Mouse (Mus musculus): ENCODE measurements at regions not wholly inside any gene's neighbourhood (a gene's known extent, or its start where the extent isn't known, plus 50 kb on each side); places are given as distances from the start of the nearest gene placed in this dataset.

DNA sequence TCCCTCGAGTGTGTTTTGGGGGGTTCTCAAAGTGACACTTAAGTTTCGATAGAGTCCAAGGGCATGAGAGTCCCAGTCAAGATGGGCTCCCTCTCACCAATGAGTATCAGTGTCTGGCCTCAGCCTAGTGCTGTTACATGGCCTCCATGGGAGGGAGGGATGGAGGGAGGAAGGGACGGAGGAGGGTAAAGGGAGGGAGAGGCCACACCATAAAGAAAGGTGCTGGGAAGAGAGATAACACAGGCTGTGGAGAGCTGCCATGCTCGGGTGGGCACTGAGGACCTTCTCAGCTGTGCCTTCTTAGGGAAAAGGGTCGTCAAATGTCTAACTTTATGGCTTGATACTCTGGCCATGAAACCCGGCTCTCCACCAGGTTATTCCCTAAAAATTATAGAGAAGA, 304.7 kb upstream of the Runx1 start:
- Histone ChIP-seq H3K9ac (ENCODE audit: low read depth, low read length) (peak overlapping the region; percentile 31; the same call in 1 of the 2 replicates), H3K27ac (ENCODE audit: low read length) (peak overlapping the region; percentile 94), H3K36me3 (ENCODE audit: control insufficient read depth, insufficient read depth) (no peaks in the 10 kb centered on the region), H3K9me3 (replicated peaks; ENCODE audit: control insufficient read depth, low read length) (no peaks in the 10 kb centered on the region), H3K4me3 (ENCODE audit: low read depth, low read length) (no peak overlapping the region), H3K4me1 (ENCODE audit: control insufficient read depth, low read depth, low read length) (peaks cover 61% of the 10 kb centered on the region), H3K27me3 (ENCODE audit: control insufficient read depth, insufficient read depth, low read depth, low read length) (no peaks in the 10 kb centered on the region), H3K4me2 (ENCODE audit: low read depth, low read length) (peak overlapping the region; percentile 1; the same call in 1 of the 2 replicates)
- 41% methylated on average over 6 of the region's 6 CpGs for WGBS (ENCODE audit: insufficient replicate concordance)
- ATAC-seq (ENCODE audit: low read depth): peak; percentile 67

- no peak overlapping the region for H3K9ac ChIP-seq (ENCODE audit: low read depth, low read length)
- no peak overlapping the region for H3K4me3 ChIP-seq (ENCODE audit: low read depth, low read length)
- H3K36me3 ChIP-seq (ENCODE audit: control insufficient read depth, insufficient read depth): no peaks in the 10 kb centered on the region
- H3K4me1 ChIP-seq (ENCODE audit: control insufficient read depth, low read depth, low read length): peaks cover 36% of the 10 kb centered on the region
- H3K27me3 ChIP-seq (ENCODE audit: control insufficient read depth, insufficient read depth, low read depth, low read length): no peaks in the 10 kb centered on the region
- H3K9me3 ChIP-seq (replicated peaks; ENCODE audit: control insufficient read depth, low read length): no peaks in the 10 kb centered on the region
- 16% methylated on average over 7 of the region's 8 CpGs for WGBS (ENCODE audit: insufficient replicate concordance)
- no peak overlapping the region for H3K4me2 ChIP-seq (ENCODE audit: low read depth, low read length)
- H3K27ac ChIP-seq (ENCODE audit: low read length): no peak overlapping the region
- peak; percentile 65 for ATAC-seq (ENCODE audit: low read depth)
These were observed 297.8 kb upstream of the Runx1 start for GRCm38 (mm10) chr16:93123707-93124106.

GRCm38 (mm10) chr16:93116111-93116969, 290.4 kb upstream of the Runx1 start:
- H3K9ac ChIP-seq (ENCODE audit: low read depth, low read length): no peak overlapping the region
- H3K4me3 ChIP-seq (ENCODE audit: low read depth, low read length): no peak overlapping the region
- H3K36me3 ChIP-seq (ENCODE audit: control insufficient read depth, insufficient read depth): no peaks in the 10 kb centered on the region
- no peak overlapping the region for H3K27ac ChIP-seq (ENCODE audit: low read length)
- H3K9me3 ChIP-seq (replicated peaks; ENCODE audit: control insufficient read depth, low read length): no peaks in the 10 kb centered on the region
- no peaks in the 10 kb centered on the region for H3K4me1 ChIP-seq (ENCODE audit: control insufficient read depth, low read depth, low read length)
- H3K27me3 ChIP-seq (ENCODE audit: control insufficient read depth, insufficient read depth, low read depth, low read length): 0 out of 2 replicates have a peak, but pooled peaks cover 3% of the 10 kb centered on the region
- ATAC-seq (ENCODE audit: low read depth): no peak
- WGBS (ENCODE audit: insufficient replicate concordance): 77% methylated on average over 16 of the region's 16 CpGs
- H3K4me2 ChIP-seq (ENCODE audit: low read depth, low read length): no peak overlapping the region

DNA sequence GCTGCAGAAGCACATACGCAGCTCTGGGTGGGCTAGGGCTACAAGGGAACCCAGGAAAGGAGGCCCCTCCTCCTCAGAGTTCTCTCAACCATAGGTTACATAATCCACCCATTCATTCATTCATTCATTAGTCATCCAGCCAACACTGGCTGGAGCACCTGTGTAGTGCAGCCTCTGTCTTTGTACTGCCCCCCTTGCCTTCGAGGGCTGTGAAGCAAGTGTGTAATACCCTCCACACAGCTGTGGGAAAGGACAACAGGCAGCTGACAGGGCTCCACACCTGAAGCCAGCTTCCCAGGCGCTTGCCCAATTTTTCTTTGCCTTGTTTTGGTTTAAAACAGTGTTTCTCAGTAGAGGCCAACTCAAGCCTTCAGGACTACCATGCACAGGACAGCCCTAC, 285.0 kb upstream of the Runx1 start:
- Histone ChIP-seq H3K4me3 (ENCODE audit: low read depth, low read length) (no peak overlapping the region), H3K9me3 (replicated peaks; ENCODE audit: control insufficient read depth, low read length) (no peaks in the 10 kb centered on the region), H3K36me3 (ENCODE audit: control insufficient read depth, insufficient read depth) (no peaks in the 10 kb centered on the region), H3K4me2 (ENCODE audit: low read depth, low read length) (no peak overlapping the region), H3K27me3 (ENCODE audit: control insufficient read depth, insufficient read depth, low read depth, low read length) (0 out of 2 replicates have a peak, but pooled peaks cover 3% of the 10 kb centered on the region), H3K27ac (ENCODE audit: low read length) (no peak overlapping the region), H3K4me1 (ENCODE audit: control insufficient read depth, low read depth, low read length) (peaks cover 4% of the 10 kb centered on the region), H3K9ac (ENCODE audit: low read depth, low read length) (no peak overlapping the region)
- 52% methylated on average over 3 of the region's 3 CpGs for WGBS (ENCODE audit: insufficient replicate concordance)
- ATAC-seq (ENCODE audit: low read depth): no peak

GRCm38 (mm10) chr16:93110451-93110850, 284.5 kb upstream of the Runx1 start:
- 0 out of 2 replicates have a peak, but pooled peaks cover 3% of the 10 kb centered on the region for H3K27me3 ChIP-seq (ENCODE audit: control insufficient read depth, insufficient read depth, low read depth, low read length)
- no peaks in the 10 kb centered on the region for H3K36me3 ChIP-seq (ENCODE audit: control insufficient read depth, insufficient read depth)
- WGBS (ENCODE audit: insufficient replicate concordance): 72% methylated on average over 6 of the region's 6 CpGs
- H3K9me3 ChIP-seq (replicated peaks; ENCODE audit: control insufficient read depth, low read length): no peaks in the 10 kb centered on the region
- no peak overlapping the region for H3K4me2 ChIP-seq (ENCODE audit: low read depth, low read length)
- H3K4me1 ChIP-seq (ENCODE audit: control insufficient read depth, low read depth, low read length): peaks cover 4% of the 10 kb centered on the region
- H3K4me3 ChIP-seq (ENCODE audit: low read depth, low read length): no peak overlapping the region
- no peak overlapping the region for H3K9ac ChIP-seq (ENCODE audit: low read depth, low read length)
- no peak overlapping the region for H3K27ac ChIP-seq (ENCODE audit: low read length)
- no peak for ATAC-seq (ENCODE audit: low read depth)

DNA sequence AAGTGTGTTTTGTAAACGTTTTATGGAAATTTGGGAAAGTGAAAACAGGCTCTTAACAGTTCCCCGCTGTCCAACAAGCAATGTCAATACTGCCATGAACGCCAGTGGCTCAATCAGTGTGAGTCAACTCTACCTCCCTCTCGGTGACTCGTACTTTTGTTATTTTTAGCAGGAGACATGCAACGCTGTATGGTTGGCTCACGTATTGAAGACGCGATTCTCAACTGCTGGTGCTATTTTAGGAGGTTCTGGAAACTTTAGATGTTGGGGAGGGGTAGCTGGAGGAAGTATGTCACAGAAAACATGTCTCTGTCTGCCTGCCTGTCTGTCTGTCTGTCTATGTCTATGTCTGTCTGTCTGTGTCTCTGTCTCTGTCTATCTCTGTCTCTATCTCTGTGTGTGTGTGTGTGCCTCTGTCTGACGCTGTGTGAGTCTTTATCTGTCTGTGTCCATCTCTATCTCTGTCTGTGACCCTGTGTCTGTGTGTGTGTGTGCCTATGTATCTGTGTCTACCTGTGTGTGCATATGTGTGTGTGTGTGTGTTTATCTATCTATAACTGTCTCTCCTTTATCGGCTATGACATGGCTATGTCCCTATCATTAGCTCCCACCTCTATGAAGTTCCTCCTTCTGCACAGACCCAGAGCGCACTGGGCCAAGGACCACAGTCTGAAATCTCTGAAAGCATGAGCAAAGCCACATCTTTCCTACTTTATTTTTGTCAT, 283.9 kb upstream of the Runx1 start:
- Histone ChIP-seq H3K4me2 (ENCODE audit: low read depth, low read length) (no peak overlapping the region), H3K9ac (ENCODE audit: low read depth, low read length) (no peak overlapping the region), H3K9me3 (replicated peaks; ENCODE audit: control insufficient read depth, low read length) (no peaks in the 10 kb centered on the region), H3K27ac (ENCODE audit: low read length) (no peak overlapping the region), H3K27me3 (ENCODE audit: control insufficient read depth, insufficient read depth, low read depth, low read length) (0 out of 2 replicates have a peak, but pooled peaks cover 3% of the 10 kb centered on the region), H3K4me3 (ENCODE audit: low read depth, low read length) (no peak overlapping the region), H3K4me1 (ENCODE audit: control insufficient read depth, low read depth, low read length) (peaks cover 4% of the 10 kb centered on the region), H3K36me3 (ENCODE audit: control insufficient read depth, insufficient read depth) (no peaks in the 10 kb centered on the region)
- peak; percentile 35; the same call in 1 of the 2 replicates for ATAC-seq (ENCODE audit: low read depth)
- 39% methylated on average over 12 of the region's 12 CpGs for WGBS (ENCODE audit: insufficient replicate concordance)

DNA sequence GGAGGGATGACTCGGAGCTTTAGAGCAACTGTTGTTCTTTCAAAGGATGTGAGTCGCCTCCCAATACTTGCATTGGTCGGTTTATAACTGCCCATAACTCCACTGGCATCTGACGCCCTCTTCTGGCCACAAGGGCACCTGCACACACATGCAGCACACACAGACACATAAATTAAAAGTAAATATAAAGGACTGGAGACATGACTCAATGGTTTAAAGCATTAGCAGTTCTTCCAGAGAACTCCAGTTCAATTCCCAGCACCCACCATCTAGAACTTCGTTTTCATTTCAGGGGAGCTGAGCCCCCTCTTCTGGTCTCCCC, 281.5 kb upstream of the Runx1 start:
- ATAC-seq (ENCODE audit: low read depth): no peak
- H3K4me2 ChIP-seq (ENCODE audit: low read depth, low read length): no peak overlapping the region
- no peak overlapping the region for H3K4me3 ChIP-seq (ENCODE audit: low read depth, low read length)
- H3K27me3 ChIP-seq (ENCODE audit: control insufficient read depth, insufficient read depth, low read depth, low read length): no peaks in the 10 kb centered on the region
- no peaks in the 10 kb centered on the region for H3K36me3 ChIP-seq (ENCODE audit: control insufficient read depth, insufficient read depth)
- H3K27ac ChIP-seq (ENCODE audit: low read length): no peak overlapping the region
- no peaks in the 10 kb centered on the region for H3K9me3 ChIP-seq (replicated peaks; ENCODE audit: control insufficient read depth, low read length)
- peaks cover 4% of the 10 kb centered on the region for H3K4me1 ChIP-seq (ENCODE audit: control insufficient read depth, low read depth, low read length)
- WGBS (ENCODE audit: insufficient replicate concordance): 66% methylated on average over 5 of the region's 5 CpGs
- H3K9ac ChIP-seq (ENCODE audit: low read depth, low read length): no peak overlapping the region

DNA sequence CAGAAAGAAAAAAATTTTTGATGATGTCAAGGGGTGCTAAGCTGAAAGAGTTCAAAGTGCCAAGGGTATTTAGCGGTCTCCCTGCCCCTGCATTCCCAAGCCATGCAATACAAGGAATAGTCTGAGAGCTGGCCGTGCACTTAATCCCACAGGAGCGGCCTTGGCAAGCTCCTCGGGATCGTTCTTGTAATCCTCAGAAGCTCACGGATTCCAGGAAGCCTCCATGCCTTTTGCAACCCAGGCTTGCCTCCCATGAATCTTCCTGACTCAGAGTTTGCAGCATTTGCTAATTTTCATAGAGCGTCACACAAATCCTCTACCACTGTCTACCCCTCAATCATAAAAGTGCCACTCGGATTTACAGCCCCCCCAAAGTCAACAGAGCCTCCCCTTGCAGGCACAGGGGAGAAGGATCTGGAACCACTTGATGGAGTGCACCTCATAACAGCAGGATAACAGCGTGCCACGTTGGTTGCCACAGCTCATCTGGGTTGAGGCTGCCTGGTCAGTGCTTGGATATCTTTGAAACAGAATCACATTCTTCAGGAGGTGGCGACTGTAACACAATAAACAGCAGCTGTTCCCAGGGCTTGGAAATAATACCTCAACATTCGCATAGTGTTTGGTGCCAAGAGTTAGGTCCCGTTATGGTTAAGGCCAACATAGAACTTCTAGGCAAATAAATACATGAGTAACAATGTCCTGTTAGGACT, 281.0 kb upstream of the Runx1 start:
- Histone ChIP-seq H3K4me1 (ENCODE audit: control insufficient read depth, low read depth, low read length) (peaks cover 4% of the 10 kb centered on the region), H3K27ac (ENCODE audit: low read length) (no peak overlapping the region), H3K27me3 (ENCODE audit: control insufficient read depth, insufficient read depth, low read depth, low read length) (no peaks in the 10 kb centered on the region), H3K9me3 (replicated peaks; ENCODE audit: control insufficient read depth, low read length) (no peaks in the 10 kb centered on the region), H3K9ac (ENCODE audit: low read depth, low read length) (no peak overlapping the region), H3K36me3 (ENCODE audit: control insufficient read depth, insufficient read depth) (no peaks in the 10 kb centered on the region), H3K4me2 (ENCODE audit: low read depth, low read length) (no peak overlapping the region), H3K4me3 (ENCODE audit: low read depth, low read length) (no peak overlapping the region)
- 74% methylated on average over 13 of the region's 13 CpGs for WGBS (ENCODE audit: insufficient replicate concordance)
- ATAC-seq (ENCODE audit: low read depth): no peak
